In genomic region chr11:44469646-44470431, GRCm38 (mm10) we compare ENCODE assay signal across 8 mouse cellular contexts. TPM values are rescaled to one million over a fixed set of nuclear protein-coding genes. Genes with fewer than 3 reads are reported as not detected.
DNase-seq lines count a peak whose midpoint lies in the region; ATAC-seq and TF ChIP-seq lines count a peak whose summit lies in the region.

No protein-coding gene starts in this region.

- no peaks in the 10 kb centered on the region for H3K9me3 ChIP-seq in kidney, embryonic 16.5 days (ENCODE audit: low read length)
- H3K9me3 ChIP-seq in ES-E14 (ENCODE audit: control insufficient read depth, insufficient read depth, low read depth, low read length) = no peaks in the 10 kb centered on the region
- H3K9me3 ChIP-seq in embryonic facial prominence, embryonic 13.5 days = no peaks in the 10 kb centered on the region
- H3K9me3 ChIP-seq in intestine, embryonic 16.5 days (ENCODE audit: control insufficient read depth, low read length) = no peaks in the 10 kb centered on the region
- no peaks in the 10 kb centered on the region for H3K9me3 ChIP-seq in midbrain, embryonic 15.5 days

- ATAC-seq in kidney, embryonic 16.5 days (ENCODE audit: low FRiP score, low TSS enrichment) = peak; percentile 89
- ATAC-seq in embryonic facial prominence, embryonic 13.5 days (ENCODE audit: insufficient number of reproducible peaks, insufficient read depth, low FRiP score, low TSS enrichment, low read depth) = peak; percentile 63
- peak; percentile 80 for ATAC-seq in intestine, embryonic 16.5 days
- ATAC-seq in midbrain, embryonic 15.5 days (replicated peaks) = peak; percentile 87

- no peak for DNase-seq in kidney, adult 18-20 months
- peak; percentile 25 for DNase-seq in ES-E14 (ENCODE audit: low read depth, low spot score)
- no peak for DNase-seq in gastrocnemius, adult 18-20 months (ENCODE audit: low spot score)
- DNase-seq in right cerebral cortex, postnatal 4 days = no peak

- in situ Hi-C loops in ES-E14 (cut with MboI; ENCODE audit: low sequenced_read_pairs in 2 of 2, unreplicated experiment in 2 of 2) = no loop called here

- no peaks in the 10 kb centered on the region for H3K27me3 ChIP-seq in kidney, embryonic 16.5 days (ENCODE audit: insufficient read depth, low read length)
- no peaks in the 10 kb centered on the region for H3K27me3 ChIP-seq in embryonic facial prominence, embryonic 13.5 days
- H3K27me3 ChIP-seq in intestine, embryonic 16.5 days (replicated peaks; ENCODE audit: control insufficient read depth, insufficient read depth, low read length) = no peaks in the 10 kb centered on the region
- no peaks in the 10 kb centered on the region for H3K27me3 ChIP-seq in midbrain, embryonic 15.5 days (replicated peaks)

- whole genome bisulfite sequencing in kidney, embryonic 16.5 days = under 1% methylated on average over 59 of the region's 59 CpGs
- 1% methylated on average over 57 of the region's 59 CpGs for WGBS in embryonic facial prominence, embryonic 13.5 days
- WGBS in intestine, embryonic 16.5 days = under 1% methylated on average over 59 of the region's 59 CpGs
- WGBS in midbrain, embryonic 15.5 days = 1% methylated on average over 59 of the region's 59 CpGs

- H3K4me2 ChIP-seq in kidney, embryonic 16.5 days (replicated peaks; ENCODE audit: low read depth, low read length) = peak overlapping the region; percentile 89
- peak overlapping the region; percentile 90 for H3K4me2 ChIP-seq in embryonic facial prominence, embryonic 13.5 days
- H3K4me2 ChIP-seq in intestine, embryonic 16.5 days (ENCODE audit: low read depth, low read length) = peak overlapping the region; percentile 86
- peak overlapping the region; percentile 91 for H3K4me2 ChIP-seq in midbrain, embryonic 15.5 days

- H3K36me3 ChIP-seq in kidney, embryonic 16.5 days (ENCODE audit: insufficient read depth, low read length) = 0 out of 2 replicates have a peak, but pooled peaks cover 3% of the 10 kb centered on the region
- H3K36me3 ChIP-seq in ES-E14 (ENCODE audit: control insufficient read depth, insufficient read depth, low read length, poor library complexity, severe bottlenecking) = peaks cover 2% of the 10 kb centered on the region; the same call in 1 of the 2 replicates
- H3K36me3 ChIP-seq in embryonic facial prominence, embryonic 13.5 days = peaks cover 6% of the 10 kb centered on the region; the same call in 1 of the 2 replicates
- H3K36me3 ChIP-seq in intestine, embryonic 16.5 days (ENCODE audit: control insufficient read depth, insufficient read depth, low read length) = no peaks in the 10 kb centered on the region
- no peaks in the 10 kb centered on the region; the same call in 1 of the 2 replicates for H3K36me3 ChIP-seq in midbrain, embryonic 15.5 days (replicated peaks)

- H3K9ac ChIP-seq in kidney, embryonic 16.5 days (replicated peaks; ENCODE audit: low read length) = peak overlapping the region; percentile 73
- peak overlapping the region; percentile 86 for H3K9ac ChIP-seq in ES-E14 (ENCODE audit: insufficient read depth, low read depth, low read length, poor library complexity, severe bottlenecking)
- peak overlapping the region; percentile 93 for H3K9ac ChIP-seq in embryonic facial prominence, embryonic 13.5 days
- peak overlapping the region; percentile 91 for H3K9ac ChIP-seq in intestine, embryonic 16.5 days (ENCODE audit: low read depth, low read length)
- peak overlapping the region; percentile 85 for H3K9ac ChIP-seq in midbrain, embryonic 15.5 days

- peaks cover 14% of the 10 kb centered on the region for H3K4me1 ChIP-seq in kidney, embryonic 16.5 days (ENCODE audit: insufficient read depth, low read length)
- peaks cover 2 to 3% of the 10 kb centered on the region in 2 experiments; a peak in 3 of 4 replicates for H3K4me1 ChIP-seq in ES-E14 (ENCODE audit: control insufficient read depth in 2 of 2, insufficient read depth in 2 of 2, low read length in 2 of 2, poor library complexity in 1 of 2)
- peaks cover 16% of the 10 kb centered on the region for H3K4me1 ChIP-seq in embryonic facial prominence, embryonic 13.5 days
- H3K4me1 ChIP-seq in intestine, embryonic 16.5 days (ENCODE audit: control insufficient read depth, insufficient read depth, low read length) = peaks cover 7% of the 10 kb centered on the region
- peaks cover 18% of the 10 kb centered on the region for H3K4me1 ChIP-seq in midbrain, embryonic 15.5 days

- peak overlapping the region; percentile 98 for H3K27ac ChIP-seq in kidney, embryonic 16.5 days (ENCODE audit: low read length)
- no peak overlapping the region for H3K27ac ChIP-seq in ES-E14 (ENCODE audit: insufficient read depth, low read depth, low read length, poor library complexity, severe bottlenecking)
- peak overlapping the region; percentile 92 for H3K27ac ChIP-seq in embryonic facial prominence, embryonic 13.5 days
- H3K27ac ChIP-seq in intestine, embryonic 16.5 days (ENCODE audit: low read length) = peak overlapping the region; percentile 82
- H3K27ac ChIP-seq in midbrain, embryonic 15.5 days = peak overlapping the region; percentile 87

- H3K4me3 ChIP-seq in kidney, embryonic 16.5 days (ENCODE audit: low read length) = peak overlapping the region; percentile 73
- peak overlapping the region; percentile 83 to 84 for H3K4me3 ChIP-seq in ES-E14 (ENCODE audit: insufficient read depth in 1 of 2, low read depth in 1 of 2, low read length in 2 of 2, poor library complexity in 1 of 2, severe bottlenecking in 1 of 2)
- peak overlapping the region; percentile 95 for H3K4me3 ChIP-seq in embryonic facial prominence, embryonic 13.5 days
- H3K4me3 ChIP-seq in intestine, embryonic 16.5 days (ENCODE audit: low read length) = peak overlapping the region; percentile 96
- H3K4me3 ChIP-seq in midbrain, embryonic 15.5 days = peak overlapping the region; percentile 94

TF ChIP-seq in ES-E14, 5 proteins besides CTCF, POLR2A, EP300 and RAD21:
- TF ChIP-seq ZC3H11A (IDR thresholded peaks at IDR 0.05; ENCODE audit: borderline replicate concordance, low read depth, low read length) (no peak), ZNF384 (IDR thresholded peaks at IDR 0.05; ENCODE audit: low read depth, low read length) (no peak), CHD2 (IDR thresholded peaks at IDR 0.05; ENCODE audit: low read depth, low read length) (no peak), HCFC1 (IDR thresholded peaks at IDR 0.05; ENCODE audit: borderline replicate concordance, insufficient read depth, low read length) (no peak), MAFK (IDR thresholded peaks at IDR 0.05; ENCODE audit: insufficient read depth, low read depth, low read length) (no peak)

RNA-seq across cellular contexts. Expression of gene Ublcp1, which starts 0.5 kb away (rescaled TPM):
- polyA plus RNA-seq in kidney, embryonic 16.5 days (2015; fragmentation: Nextera tagmentation; extraction: Ambion mirVana) = 63.1 and 63.2 TPM in 2 replicates
- total RNA-seq in ES-E14 (2012; rRNA removed) = 22.2 and 22.3 TPM in 2 replicates
- 72.8 and 77.4 TPM in 2 replicates for polyA plus RNA-seq in embryonic facial prominence, embryonic 13.5 days (2015; fragmentation: Nextera tagmentation; extraction: Ambion mirVana)
- 42.5 and 51.1 TPM in 2 replicates for polyA plus RNA-seq in intestine, embryonic 16.5 days (2015; fragmentation: Nextera tagmentation; extraction: Ambion mirVana)
- 61.4 and 63.0 TPM in 2 replicates for polyA plus RNA-seq in midbrain, embryonic 15.5 days (2015; fragmentation: Nextera tagmentation; extraction: Ambion mirVana)
- total RNA-seq in gastrocnemius, adult 18-20 months (2021) = 10 to 100 TPM; 21.7 to 25.3 TPM

RNA-seq across cellular contexts. Expression of gene Rnf145, which starts 48.9 kb away (rescaled TPM):
- 61.4 and 64.3 TPM in 2 replicates for polyA plus RNA-seq in kidney, embryonic 16.5 days (2015; fragmentation: Nextera tagmentation; extraction: Ambion mirVana)
- total RNA-seq in ES-E14 (2012; rRNA removed) = 94.4 and 128 TPM in 2 replicates
- 73.6 and 78.2 TPM in 2 replicates for polyA plus RNA-seq in embryonic facial prominence, embryonic 13.5 days (2015; fragmentation: Nextera tagmentation; extraction: Ambion mirVana)
- polyA plus RNA-seq in intestine, embryonic 16.5 days (2015; fragmentation: Nextera tagmentation; extraction: Ambion mirVana) = 36.6 and 37.1 TPM in 2 replicates
- polyA plus RNA-seq in midbrain, embryonic 15.5 days (2015; fragmentation: Nextera tagmentation; extraction: Ambion mirVana) = 123 and 128 TPM in 2 replicates
- 1 to 10 TPM; 6.5 to 7.4 TPM for total RNA-seq in gastrocnemius, adult 18-20 months (2021)
